Mouse (Mus musculus) liver, embryonic 14.5 days (tissue): ENCODE results near the gene Tut1. TPM values are rescaled to one million over a fixed set of nuclear protein-coding genes. Genes with fewer than 3 reads are reported as not detected.
"Not testable (repeated sequence)": the region's sequence is repeated elsewhere in the genome, so short reads cannot be mapped to it uniquely, and the experiment has no call there.

Source experiments
- ATAC-seq: fragments of 200-750 bp; cut with Nextera tagmentation; 2 replicates; pipeline ENCODE4 v1.8.0; 2017; ENCODE audit warnings: moderate number of reproducible peaks, mild to moderate bottlenecking, moderate library complexity; ENCODE audit not compliant: insufficient read depth
- DNase-seq, 3 experiments: peaks; one replicate each; pipeline ENCODE4 v3.0.0-alpha.2; 2012 to 2013; ENCODE audit warnings: low read depth in 3 of 3, low spot score in 3 of 3
- H3K27ac ChIP-seq: fragments of 300-500 bp; sonication (generic); 2 replicates; pipeline ENCODE4 v1.5.1; 2014; ENCODE audit warnings: moderate library complexity, mild to moderate bottlenecking, control low read depth, inconsistent platforms
- H3K27me3 ChIP-seq: fragments of 300-500 bp; sonication (generic); 2 replicates; pipeline ENCODE4 v1.6.1; 2014; ENCODE audit warnings: mild to moderate bottlenecking, low read length, moderate library complexity; ENCODE audit not compliant: control insufficient read depth, insufficient read depth
- H3K36me3 ChIP-seq: fragments of 300-500 bp; sonication (generic); replicated peaks from 2 replicates; pipeline ENCODE4 v1.6.1; 2014; ENCODE audit warnings: low read depth; ENCODE audit not compliant: control insufficient read depth, insufficient read depth
- H3K4me1 ChIP-seq, 2 experiments: fragments of 200-500 bp in 1 of 2; fragments of 300-500 bp in 1 of 2; sonication (generic) in 1 of 2; replicated peaks; 2 replicates each; pipeline ENCODE4 v1.6.1; 2012 to 2014; ENCODE audit warnings: antibody characterized with exemption in 1 of 2, inconsistent platforms in 1 of 2, low read length in 1 of 2; ENCODE audit not compliant: control insufficient read depth in 2 of 2, insufficient read depth in 2 of 2
- H3K4me2 ChIP-seq: fragments of 300-500 bp; sonication (generic); 2 replicates; pipeline ENCODE4 v1.6.1; 2014; ENCODE audit warnings: low read depth, mild to moderate bottlenecking, control low read depth, moderate library complexity
- H3K4me3 ChIP-seq, 2 experiments: fragments of 200-500 bp in 1 of 2; fragments of 300-500 bp in 1 of 2; sonication (generic) in 1 of 2; 2 replicates each; pipeline ENCODE4 v1.5.1; 2012 to 2014; ENCODE audit warnings: low read depth in 2 of 2, low read length in 2 of 2, mild to moderate bottlenecking in 2 of 2, control low read depth in 1 of 2, inconsistent platforms in 1 of 2, moderate library complexity in 1 of 2; ENCODE audit not compliant: insufficient read depth in 1 of 2
- H3K9ac ChIP-seq: fragments of 300-500 bp; sonication (generic); replicated peaks from 2 replicates; pipeline ENCODE4 v1.6.1; 2014; ENCODE audit warnings: mild to moderate bottlenecking, control low read depth, moderate library complexity
- H3K9me3 ChIP-seq: fragments of 300-500 bp; sonication (generic); 2 replicates; pipeline ENCODE4 v1.6.1; 2016; ENCODE audit warnings: low read length, mixed read lengths; ENCODE audit not compliant: control insufficient read depth
- CTCF ChIP-seq: IDR thresholded peaks from 2 replicates; pipeline ENCODE4 v1.5.1; 2016; ENCODE audit warnings: antibody characterized with exemption, low read depth, control low read depth
- EP300 ChIP-seq: IDR thresholded peaks from 2 replicates; pipeline ENCODE4 v1.6.1; 2016; ENCODE audit warnings: antibody characterized with exemption, low read depth
- WGBS: fragments of 180-500 bp; shearing (Covaris S2); extraction: QIAGEN DNeasy Blood & Tissue Kit; methylation state at CpG from one replicate; pipeline ENCODE4 v1.1.7; 2014; ENCODE audit not compliant: insufficient replicate concordance; 5-methylcytosine and 5-hydroxymethylcytosine counted together
- polyA plus RNA-seq, 2 experiments: library from polyadenylated mRNA; depleted of rRNA in 1 of 2; stranded (reverse) in 1 of 2; unstranded in 1 of 2; fragments of >200 nt; fragmentation: Nextera tagmentation in 1 of 2; extraction: Ambion mirVana in 1 of 2; gene quantifications; 2 replicates each; pipeline versions ENCODE4 v1.2.1 to v1.2.3; 2012 to 2014

Tut1 gene
- polyA plus RNA-seq, 2 experiments, result 9.5 to 10.0 TPM

DNA sequence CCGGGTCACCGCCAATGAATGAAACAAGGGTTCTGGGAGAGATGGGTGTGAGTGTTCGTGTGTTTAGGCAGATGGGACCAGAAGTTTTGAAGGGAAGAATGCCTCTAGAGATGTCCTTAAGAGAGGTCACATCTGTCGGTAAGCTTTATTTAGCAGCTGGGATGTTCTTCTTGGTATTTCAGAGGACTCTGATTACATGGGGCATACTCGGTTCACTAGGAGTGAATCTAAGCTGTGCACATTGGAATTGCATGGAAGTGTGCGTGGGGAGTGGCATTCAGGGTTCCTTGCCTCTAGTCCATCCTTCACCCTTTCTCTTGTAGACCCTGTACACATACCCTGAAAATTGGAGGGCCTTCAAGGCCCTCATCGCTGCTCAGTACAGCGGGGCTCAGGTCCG is 14.2 kb downstream of the Tut1 start:
- Histone ChIP-seq H3K9ac (peak overlapping the region; percentile 73), H3K27ac (peak overlapping the region; percentile 69), H3K4me3 (peak overlapping the region; percentile 66 to 91), H3K9me3 (no peaks in the 10 kb centered on the region), H3K36me3 (peaks cover 63% of the 10 kb centered on the region), H3K4me2 (peak overlapping the region; percentile 73), H3K27me3 (no peaks in the 10 kb centered on the region), H3K4me1 (peaks cover 8% of the 10 kb centered on the region in 2 experiments)
- no peak for ATAC-seq
- no peak for TF ChIP-seq CTCF
- no peak for TF ChIP-seq EP300
- no peak for DNase-seq
- WGBS, result 4% methylated on average over 9 of the region's 9 CpGs

DNA sequence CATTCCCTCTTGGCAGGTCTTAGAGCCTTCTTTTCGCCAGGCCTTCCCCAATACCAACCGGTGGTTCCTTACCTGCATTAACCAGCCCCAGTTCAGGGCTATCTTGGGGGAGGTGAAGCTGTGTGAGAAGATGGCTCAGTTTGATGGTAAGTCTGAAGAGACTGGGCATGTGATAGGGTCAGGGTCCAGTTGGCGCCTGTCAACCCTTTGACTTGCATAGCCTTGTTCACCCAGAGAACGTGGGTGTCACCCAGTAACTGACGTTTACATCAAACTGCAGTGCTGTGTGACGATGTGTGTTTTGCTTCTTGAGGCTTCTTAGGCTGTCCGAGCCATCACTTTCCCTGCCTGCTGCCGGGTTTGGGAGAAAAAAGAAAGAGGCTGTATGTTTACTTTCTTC is 18.8 kb downstream of the Tut1 start:
- not testable (repeated sequence) for H3K4me3 ChIP-seq, H3K9ac ChIP-seq, H3K27me3 ChIP-seq, H3K4me2 ChIP-seq, DNase-seq, H3K4me1 ChIP-seq, H3K9me3 ChIP-seq, H3K27ac ChIP-seq, ATAC-seq
- 76% methylated on average over 8 of the region's 8 CpGs for WGBS
- peaks cover 80% of the 10 kb centered on the region for H3K36me3 ChIP-seq

DNA sequence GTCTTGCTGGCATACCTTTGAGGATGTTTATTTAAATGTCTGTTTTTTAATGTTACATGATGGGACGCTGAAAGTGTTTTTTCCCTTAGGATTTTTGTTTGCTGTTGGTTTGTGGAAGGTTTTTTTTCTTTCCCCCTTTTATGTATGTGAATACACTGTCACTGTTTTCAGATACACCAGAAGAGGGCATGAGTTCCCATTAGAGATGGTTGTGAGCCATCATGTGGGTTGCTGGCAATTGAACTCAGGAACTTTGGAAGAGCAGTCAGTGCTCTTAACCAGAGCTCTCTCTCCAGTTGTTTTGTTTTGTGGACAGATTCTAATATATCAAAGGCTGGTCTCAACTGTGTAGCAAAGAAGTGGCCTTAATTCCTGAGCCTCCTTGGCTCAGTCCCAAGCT is 21.0 kb downstream of the Tut1 start:
- DNase-seq, result no peak
- Histone ChIP-seq H3K27me3 (no peaks in the 10 kb centered on the region), H3K9me3 (no peaks in the 10 kb centered on the region), H3K4me3 (no peak overlapping the region), H3K4me1 (no peaks in the 10 kb centered on the region), H3K4me2 (no peak overlapping the region), H3K9ac (no peak overlapping the region), H3K36me3 (peaks cover 94% of the 10 kb centered on the region), H3K27ac (no peak overlapping the region)
- TF ChIP-seq EP300 (no peak), CTCF (no peak)
- WGBS, result 85% methylated on average over 1 of the region's 1 CpGs
- ATAC-seq, result no peak

- WGBS, result 74% methylated on average over 2 of the region's 2 CpGs
- H3K9me3 ChIP-seq, result no peaks in the 10 kb centered on the region
- H3K27me3 ChIP-seq, result no peaks in the 10 kb centered on the region
- no peak overlapping the region; the same call in 1 of the 2 replicates for H3K9ac ChIP-seq
- H3K36me3 ChIP-seq, result peaks cover 89% of the 10 kb centered on the region
- H3K4me2 ChIP-seq, result no peak overlapping the region
- no peaks in the 10 kb centered on the region for H3K4me1 ChIP-seq
- TF ChIP-seq EP300, result no peak
- TF ChIP-seq CTCF, result no peak
- H3K4me3 ChIP-seq, result no peak overlapping the region
- DNase-seq (no peak), ATAC-seq (no peak)
- H3K27ac ChIP-seq, result no peak overlapping the region
Observed at GRCm38 (mm10) chr19:8975491-8975890, 21.8 kb downstream of the Tut1 start.

GRCm38 (mm10) chr19:8976535-8976934 is 22.9 kb downstream of the Tut1 start:
- TF ChIP-seq EP300 (no peak), CTCF (peak; percentile 81)
- Histone ChIP-seq H3K36me3 (peaks cover 78% of the 10 kb centered on the region), H3K9ac (no peak overlapping the region), H3K4me3 (no peak overlapping the region), H3K27ac (no peak overlapping the region), H3K27me3 (no peaks in the 10 kb centered on the region), H3K9me3 (no peaks in the 10 kb centered on the region), H3K4me2 (no peak overlapping the region), H3K4me1 (no peaks in the 10 kb centered on the region)
- DNase-seq (no peak), ATAC-seq (no peak)
- WGBS, result 70% methylated on average over 3 of the region's 3 CpGs
